Mouse (Mus musculus) liver, postnatal 0 days (tissue): ENCODE data around the gene Mroh2a.

Source experiments
- CTCF ChIP-seq: sonication (generic); IDR thresholded peaks from 2 replicates; pipeline ENCODE4 v1.5.1; 2016; ENCODE audit warnings: antibody characterized with exemption, low read depth
- EP300 ChIP-seq: IDR thresholded peaks from 2 replicates; pipeline ENCODE4 v1.6.1; 2016; ENCODE audit warnings: antibody characterized with exemption, low read depth, mild to moderate bottlenecking

DNA sequence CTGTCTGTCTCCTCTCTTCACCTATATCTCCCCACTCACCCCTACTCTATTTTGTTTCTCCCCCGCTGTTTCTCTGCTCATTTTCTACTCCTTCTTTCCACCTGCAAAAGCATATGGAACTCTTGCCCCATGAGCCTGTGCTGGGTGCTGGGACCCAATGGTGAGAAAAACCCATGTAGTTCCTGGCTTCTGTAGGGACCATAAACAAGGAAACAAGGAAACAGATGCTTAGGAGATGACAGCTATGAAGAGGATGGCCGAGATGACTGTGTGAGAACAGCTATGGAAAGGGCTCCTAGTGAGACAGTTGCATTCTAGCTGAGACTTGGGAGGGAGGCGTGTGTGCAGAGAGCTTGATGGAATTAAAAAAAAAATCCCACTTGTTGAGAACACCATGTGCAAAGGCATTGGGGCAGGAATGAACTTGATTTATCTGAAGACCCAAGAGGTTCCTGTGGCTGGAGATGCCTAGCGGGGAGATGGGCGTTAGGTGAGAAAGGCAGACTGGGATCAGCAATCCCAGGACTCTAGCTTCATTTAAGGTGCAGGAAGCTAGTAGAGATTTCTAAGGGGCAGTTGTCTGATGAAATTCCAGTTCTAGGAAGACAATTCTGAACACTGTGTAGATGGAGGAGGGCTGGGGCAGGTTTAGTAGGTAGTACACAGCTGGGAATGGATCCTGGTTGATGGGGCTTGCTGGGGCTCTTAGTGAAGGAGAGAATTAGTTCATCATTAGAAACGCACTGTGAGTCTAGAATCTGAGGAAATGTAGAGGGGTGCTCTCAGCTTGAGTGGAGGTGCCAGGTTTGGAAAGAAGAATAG lies 4.4 kb downstream of the Mroh2a start:
- TF ChIP-seq CTCF = no peak
- TF ChIP-seq EP300 = no peak
